Mouse (Mus musculus) thymus, adult 2 months (tissue): ENCODE results near the gene Dolpp1.

Experiments used
- CTCF ChIP-seq: fragments of 200-500 bp; IDR thresholded peaks from 2 replicates; pipeline ENCODE4 v1.5.1; 2012; ENCODE audit warnings: mild to moderate bottlenecking, control low read depth, low read length, moderate library complexity, borderline replicate concordance; ENCODE audit not compliant: control insufficient read depth, poor library complexity, insufficient read depth; ENCODE audit errors: extremely low read depth
- POLR2A ChIP-seq: fragments of 200-500 bp; IDR thresholded peaks from 2 replicates; pipeline ENCODE4 v1.6.1; 2012; ENCODE audit warnings: mild to moderate bottlenecking, low read length, control low read depth, moderate library complexity; ENCODE audit not compliant: control insufficient read depth, poor library complexity, insufficient read depth; ENCODE audit errors: extremely low read depth

DNA sequence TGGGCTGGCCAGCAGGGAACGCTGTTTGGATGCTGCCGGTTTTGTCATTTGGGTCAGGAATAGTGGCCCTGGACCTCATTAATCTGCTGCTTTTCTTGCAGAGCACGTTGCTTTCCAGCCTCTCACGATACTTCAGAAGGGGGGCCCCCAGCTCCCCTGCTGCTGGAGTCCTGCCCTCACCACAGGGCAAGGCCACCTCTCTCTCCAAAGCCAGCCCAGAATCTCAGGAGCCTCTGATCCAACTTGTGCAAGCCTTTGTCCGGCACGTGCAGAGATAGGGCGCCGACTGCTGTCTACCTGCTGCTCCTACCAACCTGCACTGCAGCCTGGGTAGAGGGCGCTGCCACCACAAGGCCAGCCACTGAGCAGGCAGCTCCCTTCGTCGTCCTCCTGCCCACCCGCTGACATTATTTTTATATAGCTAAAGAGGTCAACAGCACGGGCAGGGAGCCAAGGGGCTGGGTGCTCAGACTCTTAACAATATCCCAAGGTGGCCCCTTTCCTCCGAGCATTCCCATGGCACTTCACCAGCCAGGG is 48.4 kb upstream of the Dolpp1 start:
- no peak for TF ChIP-seq CTCF
- TF ChIP-seq POLR2A = no peak
